Mouse (Mus musculus) inflammation-experienced regulatory T-cells, adult 6 months (primary cell): ENCODE measurements around the gene Cdnf. TPM values are rescaled to one million over a fixed set of nuclear protein-coding genes. Genes with fewer than 3 reads are reported as not detected.

ENCODE experiments used
- polyA plus RNA-seq, 3 experiments: library from polyadenylated mRNA; unstranded; fragments of 100-300 nt; shearing (Covaris generic); gene quantifications; one replicate each; pipeline ENCODE4 v1.2.1; 2017

Gene Cdnf
- polyA plus RNA-seq, 3 experiments from 2014 or later, result 0.43 to 0.85 (median 0.61) TPM

Other genes starting within 250 kb of the Cdnf start
- 10 to 100 TPM; 41.4 to 64.9 (median 64.0) TPM for gene Nmt2, start 228.8 kb upstream of the Cdnf start, polyA plus RNA-seq
- 10 to 100 TPM; 12.1 to 27.4 (median 20.1) TPM for gene Rpp38, start 180.4 kb upstream of the Cdnf start, polyA plus RNA-seq
- gene Acbd7, start 176.9 kb upstream of the Cdnf start, polyA plus RNA-seq, result not detected
- not detected for gene Olah, start 115.8 kb upstream of the Cdnf start, polyA plus RNA-seq
- not detected for gene Meig1, start 90.4 kb upstream of the Cdnf start, polyA plus RNA-seq
- 10 to 100 TPM; 16.6 to 18.9 (median 17.0) TPM for gene Dclre1c, start 88.9 kb upstream of the Cdnf start, polyA plus RNA-seq
- gene Suv39h2, start 38.0 kb upstream of the Cdnf start, polyA plus RNA-seq, result under 1 TPM; 0.25 to 0.88 (median 0.66) TPM
- 1 to 10 TPM; 2.9 to 4.5 (median 4.0) TPM for gene Gm45902, start 240 bp upstream of the Cdnf start, polyA plus RNA-seq
- 100 to 1,000 TPM; 104 to 113 (median 106) TPM for gene Hspa14, start 216 bp upstream of the Cdnf start, polyA plus RNA-seq
- 100 to 1,000 TPM; 193 to 316 (median 202) TPM for gene Fam107b, start 57.5 kb downstream of the Cdnf start, polyA plus RNA-seq